Mouse (Mus musculus) kidney, postnatal 0 days (tissue): ENCODE data around the gene Gstp2. TPM values are rescaled to one million over a fixed set of nuclear protein-coding genes. Genes with fewer than 3 reads are reported as not detected.
A peak's percentile ranks its signal among the peaks of the same experiment; 100 is the strongest.
"Not testable (repeated sequence)": the region's sequence is repeated elsewhere in the genome, so short reads cannot be mapped to it uniquely, and the experiment has no call there.

Source experiments
- ATAC-seq: fragments of 200-750 bp; cut with Nextera tagmentation; replicated peaks from 2 replicates; pipeline ENCODE4 v1.8.0; 2017; ENCODE audit warnings: low read depth, moderate number of reproducible peaks, moderate TSS enrichment, moderate library complexity; ENCODE audit not compliant: low FRiP score
- DNase-seq: peaks from one replicate; pipeline ENCODE4 v3.0.0-alpha.2; 2016; ENCODE audit warnings: low spot score
- H3K27ac ChIP-seq: fragments of 300-500 bp; sonication (generic); 2 replicates; pipeline ENCODE4 v1.5.1; 2014; ENCODE audit warnings: mild to moderate bottlenecking
- H3K27me3 ChIP-seq: fragments of 300-500 bp; sonication (generic); 2 replicates; pipeline ENCODE4 v1.6.1; 2014; ENCODE audit warnings: low read length, mixed read lengths; ENCODE audit not compliant: insufficient read depth
- H3K36me3 ChIP-seq: fragments of 300-500 bp; sonication (generic); 2 replicates; pipeline ENCODE4 v1.6.1; 2014; ENCODE audit warnings: low read length, mixed read lengths; ENCODE audit not compliant: insufficient read depth
- H3K4me1 ChIP-seq: fragments of 300-500 bp; sonication (generic); replicated peaks from 2 replicates; pipeline ENCODE4 v1.6.1; 2014; ENCODE audit warnings: antibody characterized with exemption, low read length, mixed read lengths; ENCODE audit not compliant: insufficient read depth
- H3K4me2 ChIP-seq: fragments of 300-500 bp; sonication (generic); 2 replicates; pipeline ENCODE4 v1.6.1; 2014; ENCODE audit warnings: mild to moderate bottlenecking, low read length, moderate library complexity, mixed read lengths
- H3K4me3 ChIP-seq: fragments of 300-500 bp; sonication (generic); replicated peaks from 2 replicates; pipeline ENCODE4 v1.5.1; 2014; ENCODE audit warnings: low read depth, low read length
- H3K9ac ChIP-seq: fragments of 300-500 bp; sonication (generic); 2 replicates; pipeline ENCODE4 v1.6.1; 2014; ENCODE audit warnings: low read depth, low read length
- H3K9me3 ChIP-seq: fragments of 300-500 bp; sonication (generic); replicated peaks from 2 replicates; pipeline ENCODE4 v1.6.1; 2016; ENCODE audit warnings: low read length, inconsistent platforms, mixed read lengths
- CTCF ChIP-seq: IDR thresholded peaks from 2 replicates; pipeline ENCODE4 v1.5.1; 2016; ENCODE audit warnings: antibody characterized with exemption, low read depth, mild to moderate bottlenecking, moderate library complexity
- WGBS: fragments of 180-500 bp; shearing (Covaris S2); extraction: QIAGEN DNeasy Blood & Tissue Kit; methylation state at CpG from one replicate; pipeline ENCODE4 v1.1.7; 2014; 5-methylcytosine and 5-hydroxymethylcytosine counted together
- polyA plus RNA-seq: library from polyadenylated mRNA; unstranded; fragments of >200 nt; fragmentation: Nextera tagmentation; extraction: Ambion mirVana; gene quantifications from 2 replicates; pipeline ENCODE4 v1.2.1, GENCODE M21; 2015

Gstp2 gene
- polyA plus RNA-seq, 1 experiment from 2014 or later, result 4.4 TPM

- Histone ChIP-seq H3K36me3 (no peaks in the 10 kb centered on the region), H3K9me3 (no peaks in the 10 kb centered on the region), H3K4me1 (no peaks in the 10 kb centered on the region), H3K9ac (no peak overlapping the region), H3K27ac (no peak overlapping the region), H3K27me3 (no peaks in the 10 kb centered on the region), H3K4me2 (no peak overlapping the region), H3K4me3 (no peak overlapping the region)
- DNase-seq (peak; percentile 91), ATAC-seq (no peak)
- WGBS, result 18% methylated on average over 4 of the region's 4 CpGs
- peak; percentile 87 for TF ChIP-seq CTCF
Measured at GRCm38 (mm10) chr19:4047859-4048258, 2.0 kb upstream of the Gstp2 start.

- WGBS, result 78% methylated on average over 8 of the region's 8 CpGs
- no peak for ATAC-seq
- H3K9me3 ChIP-seq, result no peaks in the 10 kb centered on the region
- H3K9ac ChIP-seq, result no peak overlapping the region
- H3K27me3 ChIP-seq, result no peaks in the 10 kb centered on the region
- H3K4me3 ChIP-seq, result no peak overlapping the region
- H3K4me2 ChIP-seq, result no peak overlapping the region
- no peak for DNase-seq
- no peaks in the 10 kb centered on the region for H3K4me1 ChIP-seq
- no peak for TF ChIP-seq CTCF
- no peaks in the 10 kb centered on the region for H3K36me3 ChIP-seq
- no peak overlapping the region for H3K27ac ChIP-seq
Measured at GRCm38 (mm10) chr19:4046866-4047254, 1.0 kb upstream of the Gstp2 start.

GRCm38 (mm10) chr19:4044109-4044508 lies 1.7 kb downstream of the Gstp2 start:
- H3K4me2 ChIP-seq, H3K9ac ChIP-seq: not testable (repeated sequence)
- WGBS, result 87% methylated on average over 5 of the region's 5 CpGs

GRCm38 (mm10) chr19:4042124-4042523 lies 3.7 kb downstream of the Gstp2 start:
- Histone ChIP-seq H3K9ac (no peak overlapping the region), H3K4me3 (no peak overlapping the region), H3K9me3 (no peaks in the 10 kb centered on the region), H3K27me3 (no peaks in the 10 kb centered on the region), H3K4me2 (no peak overlapping the region), H3K36me3 (no peaks in the 10 kb centered on the region), H3K27ac (no peak overlapping the region), H3K4me1 (0 out of 2 replicates have a peak, but pooled peaks cover 4% of the 10 kb centered on the region)
- no peak for DNase-seq
- no peak for ATAC-seq
- 70% methylated on average over 14 of the region's 14 CpGs for WGBS
- no peak for TF ChIP-seq CTCF

More at GRCm38 (mm10) chr19:4044109-4044508, 1.7 kb downstream of the Gstp2 start:
- H3K36me3 ChIP-seq, H3K27me3 ChIP-seq, ATAC-seq, H3K4me1 ChIP-seq, H3K4me3 ChIP-seq, H3K9me3 ChIP-seq, H3K27ac ChIP-seq, DNase-seq: not testable (repeated sequence)

GRCm38 (mm10) chr19:4041500-4041899 lies 4.3 kb downstream of the Gstp2 start:
- not testable (repeated sequence) for H3K9ac ChIP-seq, H3K9me3 ChIP-seq, DNase-seq, H3K4me3 ChIP-seq, ATAC-seq, H3K4me2 ChIP-seq, H3K27me3 ChIP-seq, H3K4me1 ChIP-seq, H3K27ac ChIP-seq, H3K36me3 ChIP-seq
- WGBS, result 89% methylated on average over 3 of the region's 4 CpGs

GRCm38 (mm10) chr19:4040941-4041340 lies 4.9 kb downstream of the Gstp2 start:
- not testable (repeated sequence) for H3K9me3 ChIP-seq, H3K27me3 ChIP-seq, H3K9ac ChIP-seq, H3K4me2 ChIP-seq, H3K4me1 ChIP-seq, ATAC-seq, H3K36me3 ChIP-seq, H3K4me3 ChIP-seq, DNase-seq, H3K27ac ChIP-seq
- 78% methylated on average over 5 of the region's 5 CpGs for WGBS

- no peaks in the 10 kb centered on the region for H3K9me3 ChIP-seq
- peak; percentile 90 for DNase-seq
- H3K4me3 ChIP-seq, result peak within 1 kb of the TSS; percentile 47
- peak within 1 kb of the TSS; percentile 62 for H3K27ac ChIP-seq
- H3K4me2 ChIP-seq, result peak within 1 kb of the TSS; percentile 63
- 0% methylated on average over 26 of the region's 26 CpGs for WGBS
- TF ChIP-seq CTCF, result peak; percentile 54
- no peaks in the 10 kb centered on the region for H3K36me3 ChIP-seq
- no peaks in the 10 kb centered on the region for H3K27me3 ChIP-seq
- peak; percentile 58; the same call in 1 of the 2 replicates for ATAC-seq
- peak within 1 kb of the TSS; percentile 70 for H3K9ac ChIP-seq
- H3K4me1 ChIP-seq, result 0 out of 2 replicates have a peak, but pooled peaks cover 4% of the 10 kb centered on the region
Measured at GRCm38 (mm10) chr19:4037788-4038232, 8.0 kb downstream of the Gstp2 start, which contains the start of gene Gstp1. Gene Gstp1 (minus strand): TSS chr19:4037985.

GRCm38 (mm10) chr19:4037154-4037787 lies 8.6 kb downstream of the Gstp2 start:
- not testable (repeated sequence) for H3K36me3 ChIP-seq, H3K9me3 ChIP-seq, H3K27me3 ChIP-seq, H3K4me1 ChIP-seq, DNase-seq
- Histone ChIP-seq H3K4me3 (peak overlapping the region; percentile 47), H3K9ac (peak overlapping the region; percentile 70), H3K27ac (peak overlapping the region; percentile 62), H3K4me2 (peak overlapping the region; percentile 63)
- 0 out of 2 replicates have a peak, but pooled peaks have one; percentile 19 for ATAC-seq
- WGBS, result 16% methylated on average over 7 of the region's 8 CpGs
